Mouse (Mus musculus) embryo, embryonic 10 days (tissue): ENCODE data around the gene Agbl1.

Experiments
- DNase-seq: peaks from one replicate; pipeline ENCODE4 v3.0.0-alpha.2; 2015; ENCODE audit warnings: low spot score

The Agbl1 gene

GRCm38 (mm10) chr7:76392296-76392940 lies 162.7 kb downstream of the Agbl1 start:
- no peak for DNase-seq

GRCm38 (mm10) chr7:76392941-76393817 lies 163.5 kb downstream of the Agbl1 start:
- peak; percentile 87 for DNase-seq

GRCm38 (mm10) chr7:76407930-76408557 lies 178.4 kb downstream of the Agbl1 start:
- no peak for DNase-seq

- peak; percentile 30 for DNase-seq
Measured at GRCm38 (mm10) chr7:76409020-76409419, 179.3 kb downstream of the Agbl1 start.

GRCm38 (mm10) chr7:76410403-76411180 lies 180.9 kb downstream of the Agbl1 start:
- no peak for DNase-seq

- no peak for DNase-seq
Measured at GRCm38 (mm10) chr7:76411933-76412587, 182.4 kb downstream of the Agbl1 start.

GRCm38 (mm10) chr7:76416084-76416597 lies 186.5 kb downstream of the Agbl1 start:
- no peak for DNase-seq

- DNase-seq = peak; percentile 51
Measured at GRCm38 (mm10) chr7:76438581-76438980, 208.9 kb downstream of the Agbl1 start.

GRCm38 (mm10) chr7:76438988-76439387 lies 209.3 kb downstream of the Agbl1 start:
- no peak for DNase-seq

GRCm38 (mm10) chr7:76462361-76463001 lies 232.8 kb downstream of the Agbl1 start:
- DNase-seq = no peak

GRCm38 (mm10) chr7:76466427-76466826 lies 236.7 kb downstream of the Agbl1 start:
- DNase-seq = no peak

GRCm38 (mm10) chr7:76474233-76474632 lies 244.5 kb downstream of the Agbl1 start:
- DNase-seq = peak; percentile 5

- no peak for DNase-seq
Measured at GRCm38 (mm10) chr7:76485546-76485945, 255.9 kb downstream of the Agbl1 start.

- no peak for DNase-seq
Measured at GRCm38 (mm10) chr7:76487519-76487918, 257.8 kb downstream of the Agbl1 start.

GRCm38 (mm10) chr7:76524291-76524690 lies 294.6 kb downstream of the Agbl1 start:
- peak; percentile 66 for DNase-seq

GRCm38 (mm10) chr7:76546456-76546855 lies 316.8 kb downstream of the Agbl1 start:
- DNase-seq = no peak

GRCm38 (mm10) chr7:76547313-76547712 lies 317.6 kb downstream of the Agbl1 start:
- DNase-seq = no peak

GRCm38 (mm10) chr7:76551860-76552259 lies 322.2 kb downstream of the Agbl1 start:
- DNase-seq = peak; percentile 6

- DNase-seq = peak; percentile 65
Measured at GRCm38 (mm10) chr7:76560564-76561258, 331.0 kb downstream of the Agbl1 start.

GRCm38 (mm10) chr7:76562506-76562905 lies 332.8 kb downstream of the Agbl1 start:
- no peak for DNase-seq
